Mouse (Mus musculus): ENCODE results near the gene Fam216a. TPM values are rescaled to one million over a fixed set of nuclear protein-coding genes. Genes with fewer than 3 reads are reported as not detected.

Fam216a gene
- total and polyA plus RNA-seq, 2 experiments from 2014 or later = 21.8 to 31.8 TPM

DNA sequence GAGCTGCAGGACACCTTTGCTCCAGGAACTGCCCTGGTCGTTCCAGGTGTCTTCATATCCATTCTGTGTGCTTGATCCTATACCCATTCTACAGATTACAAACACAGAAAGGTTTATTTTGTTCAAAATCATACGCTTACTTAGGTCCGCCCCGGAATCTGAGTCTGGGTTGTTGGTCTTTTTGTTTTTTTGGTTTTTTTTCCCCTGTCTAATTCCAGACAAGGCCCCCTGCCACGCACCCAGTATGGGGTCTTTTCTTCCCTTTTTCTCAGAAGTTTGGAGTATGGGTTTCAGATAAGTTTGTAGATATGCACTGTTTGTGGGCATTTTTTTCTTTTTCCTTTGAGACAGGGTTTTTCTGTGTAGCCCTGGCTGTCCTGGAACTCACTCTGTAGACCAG is 714 bp upstream of the Fam216a start:
- Histone ChIP-seq H3K4me1 (ENCODE audit: control insufficient read depth, insufficient read depth) (no peaks in the 10 kb centered on the region), H3K9me3 (replicated peaks; ENCODE audit: control insufficient read depth, low read length) (no peaks in the 10 kb centered on the region), H3K36me3 (replicated peaks; ENCODE audit: control insufficient read depth, insufficient read depth, low read length) (peaks cover 41% of the 10 kb centered on the region), H3K27me3 (ENCODE audit: control insufficient read depth, insufficient read depth, low read length) (no peaks in the 10 kb centered on the region), H3K27ac (ENCODE audit: low read depth) (peak overlapping the region; percentile 91), H3K4me3 (ENCODE audit: low read depth, low read length) (peak overlapping the region; percentile 83), H3K4me2 (ENCODE audit: low read depth, low read length) (peak overlapping the region; percentile 68), H3K9ac (replicated peaks; ENCODE audit: low read depth, low read length) (peak overlapping the region; percentile 64)
- DNase-seq (ENCODE audit: low spot score) (no peak), ATAC-seq (ENCODE audit: insufficient read depth, low read depth) (no peak)
- WGBS = 4% methylated on average over 5 of the region's 5 CpGs
- no peak for TF ChIP-seq CTCF (IDR thresholded peaks at IDR 0.05; ENCODE audit: low read depth)
- no peak for TF ChIP-seq EP300 (IDR thresholded peaks at IDR 0.05; ENCODE audit: low read depth)

DNA sequence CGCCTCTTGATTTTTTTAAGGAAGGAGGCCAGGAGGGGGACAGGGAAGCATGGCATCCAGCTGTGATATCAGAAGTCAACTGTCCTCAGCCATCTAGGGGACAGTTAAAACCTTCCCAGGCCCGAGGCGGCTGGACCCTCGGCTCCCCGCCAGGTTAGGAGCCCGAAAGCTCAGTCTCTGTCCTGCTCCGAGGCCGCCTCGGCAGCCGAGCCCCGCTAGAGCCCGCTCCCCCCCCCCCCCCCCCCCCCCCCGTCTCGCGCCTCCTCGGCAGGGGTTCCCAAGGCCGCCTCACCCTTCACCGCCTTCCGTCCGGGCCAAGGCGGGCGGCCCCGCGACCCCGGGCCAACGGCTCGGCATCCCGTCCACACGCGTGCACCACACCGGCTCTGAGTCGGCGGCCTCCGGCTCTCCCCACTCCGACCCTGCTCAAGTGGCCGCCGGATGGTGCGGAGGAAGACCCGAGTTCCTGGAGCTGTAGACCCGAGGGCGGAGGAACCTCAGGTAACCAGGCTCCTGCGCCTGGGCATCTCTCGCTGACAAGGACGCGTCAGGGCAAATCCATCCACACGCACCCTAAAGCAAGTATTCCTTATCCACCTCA is 473 bp downstream of the Fam216a start, which contains the start of gene Gpn3:
Gpn3 (plus strand) TSS at position 286 of the 601 bp plus-strand sequence.
- H3K4me1 ChIP-seq (ENCODE audit: control insufficient read depth, insufficient read depth) = no peaks in the 10 kb centered on the region
- peak within 1 kb of the TSS; percentile 83 for H3K4me3 ChIP-seq (ENCODE audit: low read depth, low read length)
- WGBS = under 1% methylated on average over 27 of the region's 46 CpGs
- peak within 1 kb of the TSS; percentile 68 for H3K4me2 ChIP-seq (ENCODE audit: low read depth, low read length)
- H3K27me3 ChIP-seq (ENCODE audit: control insufficient read depth, insufficient read depth, low read length) = no peaks in the 10 kb centered on the region
- peak within 1 kb of the TSS; percentile 64 for H3K9ac ChIP-seq (replicated peaks; ENCODE audit: low read depth, low read length)
- peak; percentile 25 for DNase-seq (ENCODE audit: low spot score)
- H3K36me3 ChIP-seq (replicated peaks; ENCODE audit: control insufficient read depth, insufficient read depth, low read length) = peaks cover 48% of the 10 kb centered on the region
- H3K9me3 ChIP-seq (replicated peaks; ENCODE audit: control insufficient read depth, low read length) = no peaks in the 10 kb centered on the region
- TF ChIP-seq CTCF (IDR thresholded peaks at IDR 0.05; ENCODE audit: low read depth) (no peak), EP300 (IDR thresholded peaks at IDR 0.05; ENCODE audit: low read depth) (no peak)
- peak within 1 kb of the TSS; percentile 91 for H3K27ac ChIP-seq (ENCODE audit: low read depth)
- ATAC-seq (ENCODE audit: insufficient read depth, low read depth) = peak; percentile 50

- 0% methylated on average over 53 of the region's 57 CpGs for WGBS
- ATAC-seq (ENCODE audit: insufficient read depth, low read depth) (peak; percentile 60), DNase-seq (ENCODE audit: low spot score) (no peak)
- peak overlapping the region; percentile 83 for H3K4me3 ChIP-seq (ENCODE audit: low read depth, low read length)
- no peak for TF ChIP-seq CTCF (IDR thresholded peaks at IDR 0.05; ENCODE audit: low read depth)
- TF ChIP-seq EP300 (IDR thresholded peaks at IDR 0.05; ENCODE audit: low read depth) = no peak
- peak overlapping the region; percentile 77 for H3K27ac ChIP-seq (ENCODE audit: low read depth)
- H3K9ac ChIP-seq (replicated peaks; ENCODE audit: low read depth, low read length) = peak overlapping the region; percentile 83
- H3K27me3 ChIP-seq (ENCODE audit: control insufficient read depth, insufficient read depth, low read length) = no peaks in the 10 kb centered on the region
- H3K4me2 ChIP-seq (ENCODE audit: low read depth, low read length) = peak overlapping the region; percentile 82
- no peaks in the 10 kb centered on the region for H3K36me3 ChIP-seq (replicated peaks; ENCODE audit: control insufficient read depth, insufficient read depth, low read length)
- peaks cover 7% of the 10 kb centered on the region for H3K4me1 ChIP-seq (ENCODE audit: control insufficient read depth, insufficient read depth)
- no peaks in the 10 kb centered on the region for H3K9me3 ChIP-seq (replicated peaks; ENCODE audit: control insufficient read depth, low read length)
These were observed 17.6 kb downstream of the Fam216a start for GRCm38 (mm10) chr5:122354492-122355067.

DNA sequence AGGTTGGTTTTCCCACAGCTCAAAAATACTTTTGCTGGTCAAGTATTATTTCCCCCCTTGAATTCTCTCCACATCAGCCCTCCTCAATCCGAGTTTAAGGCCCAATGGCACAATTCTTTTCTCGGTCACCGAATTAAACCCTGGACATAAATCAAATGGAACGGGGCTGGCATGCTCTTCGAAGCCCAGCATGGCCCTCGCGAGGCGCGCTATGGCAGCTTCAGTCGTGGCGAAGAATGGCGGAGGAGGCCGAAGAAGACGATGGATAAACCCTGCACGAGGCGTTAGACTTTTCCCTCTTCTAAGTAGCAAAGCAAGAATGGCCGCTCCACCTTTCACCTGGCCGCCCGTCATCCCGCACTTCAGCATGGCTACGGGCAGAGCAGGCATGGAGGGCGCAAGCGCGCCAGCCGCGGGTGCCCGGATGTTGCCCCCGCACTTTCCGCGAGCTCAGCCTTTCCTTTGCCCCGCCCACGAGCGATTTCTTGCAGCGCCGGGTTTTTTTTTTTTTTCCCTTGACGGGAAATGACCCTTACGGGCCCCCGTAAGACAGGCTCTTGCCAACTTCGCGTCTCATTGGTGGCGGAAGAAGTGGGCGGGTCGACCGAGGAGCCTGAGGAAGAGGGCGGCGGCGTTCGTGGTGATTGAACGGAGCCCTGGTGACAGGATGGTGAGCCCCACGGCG is 18.2 kb downstream of the Fam216a start, which contains the start of the genes Rad9b and Vps29:
Rad9b (minus strand) TSS at position 427 of the 685 bp plus-strand sequence.
Vps29 (plus strand) TSS at position 563 of the 685 bp plus-strand sequence.
- H3K4me2 ChIP-seq (ENCODE audit: low read depth, low read length) = peak within 1 kb of the TSS; percentile 82
- H3K9me3 ChIP-seq (replicated peaks; ENCODE audit: control insufficient read depth, low read length) = no peaks in the 10 kb centered on the region
- H3K27me3 ChIP-seq (ENCODE audit: control insufficient read depth, insufficient read depth, low read length) = no peaks in the 10 kb centered on the region
- no peaks in the 10 kb centered on the region for H3K36me3 ChIP-seq (replicated peaks; ENCODE audit: control insufficient read depth, insufficient read depth, low read length)
- DNase-seq (ENCODE audit: low spot score) (peak; percentile 98), ATAC-seq (ENCODE audit: insufficient read depth, low read depth) (peak; percentile 92)
- peak within 1 kb of the TSS; percentile 77 for H3K27ac ChIP-seq (ENCODE audit: low read depth)
- no peak for TF ChIP-seq CTCF (IDR thresholded peaks at IDR 0.05; ENCODE audit: low read depth)
- TF ChIP-seq EP300 (IDR thresholded peaks at IDR 0.05; ENCODE audit: low read depth) = peak; percentile 82; the same call in 1 of the 2 replicates
- peak within 1 kb of the TSS; percentile 83 for H3K4me3 ChIP-seq (ENCODE audit: low read depth, low read length)
- peak within 1 kb of the TSS; percentile 83 for H3K9ac ChIP-seq (replicated peaks; ENCODE audit: low read depth, low read length)
- peaks cover 7% of the 10 kb centered on the region for H3K4me1 ChIP-seq (ENCODE audit: control insufficient read depth, insufficient read depth)
- 2% methylated on average over 51 of the region's 51 CpGs for WGBS

DNA sequence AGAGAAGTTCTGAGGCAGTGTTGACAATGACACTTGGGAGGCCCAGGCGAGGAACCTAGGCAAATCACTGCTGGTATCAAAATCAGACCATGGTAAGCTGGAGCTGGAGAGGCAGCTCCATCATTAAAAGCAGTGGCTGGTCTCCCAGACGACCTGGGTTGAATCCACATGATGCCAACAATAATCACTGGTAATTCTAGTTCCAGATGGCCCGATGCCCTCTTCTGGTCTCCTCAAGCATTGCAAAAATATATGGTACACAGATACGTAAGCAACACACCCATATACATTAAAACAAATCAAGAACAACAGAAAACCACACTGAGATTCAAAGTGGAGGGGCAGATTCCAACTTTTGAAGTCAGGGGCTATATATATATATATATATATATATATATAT is 26.4 kb downstream of the Fam216a start:
- H3K9ac ChIP-seq (replicated peaks; ENCODE audit: low read depth, low read length) = no peak overlapping the region
- no peak for ATAC-seq (ENCODE audit: insufficient read depth, low read depth)
- no peak for TF ChIP-seq CTCF (IDR thresholded peaks at IDR 0.05; ENCODE audit: low read depth)
- no peak for TF ChIP-seq EP300 (IDR thresholded peaks at IDR 0.05; ENCODE audit: low read depth)
- H3K4me2 ChIP-seq (ENCODE audit: low read depth, low read length) = no peak overlapping the region
- 76% methylated on average over 4 of the region's 4 CpGs for WGBS
- no peaks in the 10 kb centered on the region for H3K27me3 ChIP-seq (ENCODE audit: control insufficient read depth, insufficient read depth, low read length)
- no peak overlapping the region for H3K4me3 ChIP-seq (ENCODE audit: low read depth, low read length)
- H3K9me3 ChIP-seq (replicated peaks; ENCODE audit: control insufficient read depth, low read length) = no peaks in the 10 kb centered on the region
- no peaks in the 10 kb centered on the region for H3K36me3 ChIP-seq (replicated peaks; ENCODE audit: control insufficient read depth, insufficient read depth, low read length)
- H3K27ac ChIP-seq (ENCODE audit: low read depth) = no peak overlapping the region
- H3K4me1 ChIP-seq (ENCODE audit: control insufficient read depth, insufficient read depth) = no peaks in the 10 kb centered on the region
- no peak for DNase-seq (ENCODE audit: low spot score)
